Comparison of ENCODE assay signal across 17 mouse cellular contexts in the genomic region with DNA sequence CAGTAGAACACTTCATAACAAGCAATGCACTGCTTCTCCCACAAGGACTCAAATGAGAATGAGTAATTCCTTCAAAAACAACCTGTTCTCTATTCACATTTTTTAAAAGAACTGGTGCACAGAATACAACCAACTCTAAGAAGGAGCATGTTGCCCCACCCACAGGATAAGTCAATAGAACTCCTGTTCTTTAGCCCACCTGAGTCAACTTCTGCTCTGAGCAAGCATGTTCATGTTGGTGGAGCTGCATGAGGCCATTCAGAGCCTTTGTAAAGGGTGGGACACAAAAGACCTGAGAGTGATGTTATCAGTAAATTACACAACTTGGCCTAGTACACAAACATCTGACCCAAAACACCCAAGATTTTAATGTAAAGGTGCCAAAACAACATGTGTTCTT.
"Had no signal": no experiment of that assay in that cellular context is flagged by ENCODE, and none has a peak within 500 bp of the region (broad histone marks: within the 10 kb centered on the region; RNA-seq: fewer than 3 reads in every experiment).

No protein-coding gene starts in this region.

- H3K4me2 ChIP-seq: kidney, embryonic 15.5 days; limb, embryonic 13.5 days; liver, embryonic 12.5 days; liver, embryonic 15.5 days; lung, embryonic 15.5 days; midbrain, embryonic 11.5 days had no signal

- DNase-seq: kidney, adult 11 months; kidney, adult 8-10 months; kidney, postnatal 14 days; kidney, postnatal 4 days; liver; midbrain, embryonic 14.5 days; thymus, postnatal 25 days had no signal

- H3K4me1 ChIP-seq: kidney, embryonic 15.5 days; limb, embryonic 10.5 days; limb, embryonic 13.5 days; liver, embryonic 12.5 days; liver, embryonic 15.5 days; lung, embryonic 15.5 days; megakaryocyte, embryonic 14.5 days had no signal

- H3K9ac ChIP-seq: kidney, embryonic 15.5 days; limb, embryonic 13.5 days; liver, embryonic 12.5 days; liver, embryonic 15.5 days; lung, embryonic 15.5 days had no signal

- ATAC-seq: hindbrain, postnatal 0 days; inflammation-experienced regulatory T-cells, adult 6 months; liver, embryonic 12.5 days had no signal

- H3K27ac ChIP-seq: hindbrain, postnatal 0 days; kidney, embryonic 15.5 days; limb, embryonic 10.5 days; limb, embryonic 13.5 days; liver, embryonic 12.5 days; liver, embryonic 15.5 days; lung, embryonic 15.5 days had no signal

- H3K4me3 ChIP-seq: kidney, embryonic 15.5 days; limb, embryonic 10.5 days; limb, embryonic 13.5 days; liver, embryonic 12.5 days; liver, embryonic 15.5 days; lung, embryonic 15.5 days; megakaryocyte, embryonic 14.5 days had no signal

- H3K9me3 ChIP-seq: kidney, embryonic 15.5 days; limb, embryonic 10.5 days; limb, embryonic 13.5 days; liver, embryonic 12.5 days; liver, embryonic 15.5 days; lung, embryonic 15.5 days; megakaryocyte, embryonic 14.5 days had no signal

- H3K27me3 ChIP-seq: kidney, embryonic 15.5 days; limb, embryonic 13.5 days; liver, embryonic 12.5 days; liver, embryonic 15.5 days; lung, embryonic 15.5 days; megakaryocyte, embryonic 14.5 days had no signal

- H3K36me3 ChIP-seq: kidney, embryonic 15.5 days; limb, embryonic 10.5 days; limb, embryonic 13.5 days; liver, embryonic 12.5 days; liver, embryonic 15.5 days; lung, embryonic 15.5 days had no signal
